9 mouse cellular contexts compared by ENCODE assay signal in the genomic region with DNA sequence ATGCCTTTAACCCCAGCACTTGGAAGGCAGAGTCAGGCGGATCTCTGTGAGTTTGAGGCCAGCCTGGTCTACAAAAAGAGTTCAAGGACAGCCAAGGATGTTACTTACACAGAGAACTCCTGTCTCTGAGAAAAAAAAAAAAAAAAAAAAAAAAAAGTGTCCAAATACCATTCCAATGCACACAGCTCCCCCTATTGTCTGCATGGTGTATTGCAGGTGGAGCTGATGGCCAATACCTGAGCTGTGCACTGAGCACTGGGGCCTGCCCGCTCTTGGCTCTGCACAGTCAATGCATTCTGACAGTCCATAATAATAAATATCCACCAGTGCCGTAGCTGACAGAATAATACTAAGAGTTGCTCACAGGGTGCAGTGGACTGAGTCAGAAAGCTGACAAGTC. TPM values are rescaled to one million over a fixed set of nuclear protein-coding genes. Genes with fewer than 3 reads are reported as not detected.
DNase-seq lines count a peak whose midpoint lies in the region; ATAC-seq and TF ChIP-seq lines count a peak whose summit lies in the region.
"Had no signal": no experiment of that assay in that cellular context is flagged by ENCODE, and none has a peak within 500 bp of the region (broad histone marks: within the 10 kb centered on the region; RNA-seq: fewer than 3 reads in every experiment).

No protein-coding gene starts in this region.

- DNase-seq in hindbrain, embryonic 14.5 days (ENCODE audit: low spot score), result peak; percentile 49
- peak; percentile 84 for DNase-seq in ES-E14 (ENCODE audit: low read depth, low spot score)
- peak; percentile 72 for DNase-seq in brain, adult 2 months (ENCODE audit: low read depth, low spot score)
- DNase-seq in forelimb bud, embryonic 11.5 days (ENCODE audit: low read depth, low spot score), result peak; percentile 67
- DNase-seq in left cerebral cortex, adult 8-10 months (ENCODE audit: low spot score in 2 of 2), result peak; percentile 60 to 61
- DNase-seq in retina, embryonic 14.5 days (ENCODE audit: low spot score), result peak; percentile 66

- no peaks in the 10 kb centered on the region for H3K27me3 ChIP-seq in hindbrain, embryonic 14.5 days (ENCODE audit: control insufficient read depth, insufficient read depth, low read length)
- no peaks in the 10 kb centered on the region for H3K27me3 ChIP-seq in hindbrain, embryonic 16.5 days (replicated peaks; ENCODE audit: control insufficient read depth, insufficient read depth, low read length)

- in situ Hi-C loops in ES-E14 (cut with MboI; ENCODE audit: low sequenced_read_pairs in 2 of 2, unreplicated experiment in 2 of 2), result no loop called here

- H3K9ac ChIP-seq in hindbrain, embryonic 14.5 days, result no peak overlapping the region
- H3K9ac ChIP-seq in hindbrain, embryonic 16.5 days (ENCODE audit: low read depth, low read length), result no peak overlapping the region
- no peak overlapping the region for H3K9ac ChIP-seq in ES-E14 (ENCODE audit: insufficient read depth, low read depth, low read length, poor library complexity, severe bottlenecking)
- H3K9ac ChIP-seq: neural tube, embryonic 12.5 days had no signal

- H3K4me2 ChIP-seq in hindbrain, embryonic 14.5 days (replicated peaks), result no peak overlapping the region
- H3K4me2 ChIP-seq in hindbrain, embryonic 16.5 days (ENCODE audit: low read length), result no peak overlapping the region
- H3K4me2 ChIP-seq: neural tube, embryonic 12.5 days had no signal

- H3K9me3 ChIP-seq in hindbrain, embryonic 14.5 days (ENCODE audit: control insufficient read depth, low read length), result no peaks in the 10 kb centered on the region
- no peaks in the 10 kb centered on the region for H3K9me3 ChIP-seq in hindbrain, embryonic 16.5 days (ENCODE audit: control insufficient read depth, low read length)
- no peaks in the 10 kb centered on the region for H3K9me3 ChIP-seq in ES-E14 (ENCODE audit: control insufficient read depth, insufficient read depth, low read depth, low read length)
- H3K9me3 ChIP-seq: neural tube, embryonic 12.5 days had no signal

- WGBS in hindbrain, embryonic 14.5 days, result 48% methylated on average over 3 of the region's 3 CpGs
- WGBS in hindbrain, embryonic 16.5 days, result 35% methylated on average over 3 of the region's 3 CpGs

- no peak overlapping the region for H3K4me3 ChIP-seq in hindbrain, embryonic 14.5 days (replicated peaks; ENCODE audit: low read length)
- no peak overlapping the region for H3K4me3 ChIP-seq in hindbrain, embryonic 16.5 days (ENCODE audit: low read length)
- H3K4me3 ChIP-seq in ES-E14 (ENCODE audit: insufficient read depth in 1 of 2, low read depth in 1 of 2, low read length in 2 of 2, poor library complexity in 1 of 2, severe bottlenecking in 1 of 2), result no peak overlapping the region; a peak in 1 of 4 replicates
- H3K4me3 ChIP-seq: neural tube, embryonic 12.5 days had no signal

- no peaks in the 10 kb centered on the region for H3K36me3 ChIP-seq in hindbrain, embryonic 14.5 days (replicated peaks; ENCODE audit: control insufficient read depth, insufficient read depth)
- H3K36me3 ChIP-seq in hindbrain, embryonic 16.5 days (ENCODE audit: control insufficient read depth, insufficient read depth, low read length), result no peaks in the 10 kb centered on the region
- H3K36me3 ChIP-seq in ES-E14 (ENCODE audit: control insufficient read depth, insufficient read depth, low read length, poor library complexity, severe bottlenecking), result peaks cover 4% of the 10 kb centered on the region; the same call in 1 of the 2 replicates
- H3K36me3 ChIP-seq: neural tube, embryonic 12.5 days had no signal

- no peak overlapping the region for H3K27ac ChIP-seq in hindbrain, embryonic 14.5 days
- H3K27ac ChIP-seq in hindbrain, embryonic 16.5 days (ENCODE audit: low read depth, low read length), result no peak overlapping the region
- no peak overlapping the region for H3K27ac ChIP-seq in ES-E14 (ENCODE audit: insufficient read depth, low read depth, low read length, poor library complexity, severe bottlenecking)
- H3K27ac ChIP-seq: neural tube, embryonic 12.5 days had no signal

- H3K4me1 ChIP-seq in hindbrain, embryonic 14.5 days (replicated peaks; ENCODE audit: control insufficient read depth, insufficient read depth, low read length), result peaks cover 12% of the 10 kb centered on the region
- peaks cover 13% of the 10 kb centered on the region for H3K4me1 ChIP-seq in hindbrain, embryonic 16.5 days (ENCODE audit: control insufficient read depth, insufficient read depth, low read depth, low read length)
- H3K4me1 ChIP-seq in ES-E14 (ENCODE audit: control insufficient read depth in 2 of 2, insufficient read depth in 2 of 2, low read length in 2 of 2, poor library complexity in 1 of 2), result peaks cover 4 to 10% of the 10 kb centered on the region in 2 experiments; a peak in 3 of 4 replicates

- no peak for ATAC-seq in hindbrain, embryonic 14.5 days (ENCODE audit: low FRiP score)
- ATAC-seq in hindbrain, embryonic 16.5 days, result no peak
- ATAC-seq in megakaryocyte-erythroid progenitor cell, adult 5-6 weeks (replicated peaks; ENCODE audit: low FRiP score, low TSS enrichment, poor library complexity, severe bottlenecking), result no peak

TF ChIP-seq in ES-E14, 5 proteins besides CTCF, POLR2A, EP300 and RAD21:
- TF ChIP-seq HCFC1 (IDR thresholded peaks at IDR 0.05; ENCODE audit: borderline replicate concordance, insufficient read depth, low read length) (0 out of 2 replicates have a peak, but pooled peaks have one; percentile 20), ZC3H11A (IDR thresholded peaks at IDR 0.05; ENCODE audit: borderline replicate concordance, low read depth, low read length) (peak; percentile 35; the same call in 1 of the 2 replicates), MAFK (IDR thresholded peaks at IDR 0.05; ENCODE audit: insufficient read depth, low read depth, low read length) (peak; percentile 41; the same call in 1 of the 2 replicates), CHD2 (IDR thresholded peaks at IDR 0.05; ENCODE audit: low read depth, low read length) (no peak), ZNF384 (IDR thresholded peaks at IDR 0.05; ENCODE audit: low read depth, low read length) (peak; percentile 100)

RNA-seq across cellular contexts. Expression of gene 1700007K13Rik, which starts 2.2 kb away (rescaled TPM):
- 4.0 and 6.2 TPM in 2 replicates for polyA plus RNA-seq in hindbrain, embryonic 14.5 days (2014; fragmentation: Nextera tagmentation; extraction: Ambion mirVana)
- 3.0 and 4.5 TPM in 2 replicates for polyA plus RNA-seq in hindbrain, embryonic 16.5 days (2015; fragmentation: Nextera tagmentation; extraction: Ambion mirVana)
- total RNA-seq in ES-E14 (2012; rRNA removed), result 12.9 and 14.2 TPM in 2 replicates
- 1 to 10 TPM; 2.4 to 6.3 (median 3.1) TPM for total RNA-seq in left cerebral cortex, adult 8-10 months (2022)
- not detected in 2 replicates for total RNA-seq in megakaryocyte-erythroid progenitor cell, adult 5-6 weeks (2014; fragmentation: Nextera tagmentation)
- total RNA-seq in megakaryocyte-erythroid progenitor cell, adult 5-6 weeks (2017), result not detected in 2 replicates

RNA-seq across cellular contexts. Expression of gene Mrps2, which starts 3.9 kb away (rescaled TPM):
- 49.3 and 51.8 TPM in 2 replicates for polyA plus RNA-seq in hindbrain, embryonic 14.5 days (2014; fragmentation: Nextera tagmentation; extraction: Ambion mirVana)
- polyA plus RNA-seq in hindbrain, embryonic 16.5 days (2015; fragmentation: Nextera tagmentation; extraction: Ambion mirVana), result 48.2 and 51.4 TPM in 2 replicates
- 24.9 and 29.9 TPM in 2 replicates for total RNA-seq in ES-E14 (2012; rRNA removed)
- total RNA-seq in left cerebral cortex, adult 8-10 months (2022), result 10 to 100 TPM; 37.5 to 40.1 (median 38.5) TPM
- 48.2 and 49.4 TPM in 2 replicates for total RNA-seq in megakaryocyte-erythroid progenitor cell, adult 5-6 weeks (2014; fragmentation: Nextera tagmentation)
- 35.3 and 37.8 TPM in 2 replicates for total RNA-seq in megakaryocyte-erythroid progenitor cell, adult 5-6 weeks (2017)

RNA-seq across cellular contexts. Expression of gene Ppp1r26, which starts 17.3 kb away (rescaled TPM):
- polyA plus RNA-seq in hindbrain, embryonic 14.5 days (2014; fragmentation: Nextera tagmentation; extraction: Ambion mirVana), result 15.5 and 15.9 TPM in 2 replicates
- polyA plus RNA-seq in hindbrain, embryonic 16.5 days (2015; fragmentation: Nextera tagmentation; extraction: Ambion mirVana), result 14.5 and 17.4 TPM in 2 replicates
- 2.4 and 2.5 TPM in 2 replicates for total RNA-seq in ES-E14 (2012; rRNA removed)
- total RNA-seq in left cerebral cortex, adult 8-10 months (2022), result 10 to 100 TPM; 23.4 to 29.3 (median 26.5) TPM
- total RNA-seq in megakaryocyte-erythroid progenitor cell, adult 5-6 weeks (2014; fragmentation: Nextera tagmentation), result 0.39 and 0.74 TPM in 2 replicates
- total RNA-seq in megakaryocyte-erythroid progenitor cell, adult 5-6 weeks (2017), result 1.1 and 1.5 TPM in 2 replicates

RNA-seq across cellular contexts. Expression of gene Gbgt1, which starts 32.8 kb away (rescaled TPM):
- polyA plus RNA-seq in hindbrain, embryonic 14.5 days (2014; fragmentation: Nextera tagmentation; extraction: Ambion mirVana), result 1.3 and 1.7 TPM in 2 replicates
- polyA plus RNA-seq in hindbrain, embryonic 16.5 days (2015; fragmentation: Nextera tagmentation; extraction: Ambion mirVana), result 1.7 and 2.0 TPM in 2 replicates
- total RNA-seq in ES-E14 (2012; rRNA removed), result 1.4 and 3.1 TPM in 2 replicates
- total RNA-seq in left cerebral cortex, adult 8-10 months (2022), result 1 to 10 TPM; 2.9 to 4.4 (median 3.5) TPM
- not detected in 2 replicates for total RNA-seq in megakaryocyte-erythroid progenitor cell, adult 5-6 weeks (2014; fragmentation: Nextera tagmentation)
- not detected in 2 replicates for total RNA-seq in megakaryocyte-erythroid progenitor cell, adult 5-6 weeks (2017)

RNA-seq across cellular contexts. Expression of gene Gm10134, which starts 42.0 kb away (rescaled TPM):
- 0.90 and 2.9 TPM in 2 replicates for polyA plus RNA-seq in hindbrain, embryonic 14.5 days (2014; fragmentation: Nextera tagmentation; extraction: Ambion mirVana)
- 2.5 and 2.6 TPM in 2 replicates for polyA plus RNA-seq in hindbrain, embryonic 16.5 days (2015; fragmentation: Nextera tagmentation; extraction: Ambion mirVana)
- 0.80 and 5.1 TPM in 2 replicates for total RNA-seq in ES-E14 (2012; rRNA removed)
- 1 to 10 TPM in 2 of 4 experiments, not detected in 2; 1.7 to 3.6 TPM for total RNA-seq in left cerebral cortex, adult 8-10 months (2022)
- not detected in 2 replicates for total RNA-seq in megakaryocyte-erythroid progenitor cell, adult 5-6 weeks (2014; fragmentation: Nextera tagmentation)
- not detected in 2 replicates for total RNA-seq in megakaryocyte-erythroid progenitor cell, adult 5-6 weeks (2017)
